Mouse (Mus musculus): ENCODE results near the gene Tcf7l2. TPM values are rescaled to one million over a fixed set of nuclear protein-coding genes. Genes with fewer than 3 reads are reported as not detected.

Gene Tcf7l2
- total and polyA plus RNA-seq, 3 experiments: not detected

- in situ Hi-C loops (cut with MboI; ENCODE audit: low pct_ligation_motif_present, low pct_unique_long_range_greater_than_20kb, low sequenced_read_pairs) (no loop called here), dilution Hi-C loops (cut with MboI; ENCODE audit: extremely low pct_ligation_motif_present, extremely low pct_unique_long_range_greater_than_20kb, low sequenced_read_pairs) (no loop called here)
- no peaks in the 10 kb centered on the region for H3K36me3 ChIP-seq (replicated peaks in 1 of 2; ENCODE audit: control insufficient read depth in 1 of 2, insufficient read depth in 1 of 2, low read length in 1 of 2)
- no peak overlapping the region for H3K4me3 ChIP-seq (replicated peaks in 1 of 3; ENCODE audit: low read depth in 2 of 3, low read length in 2 of 3, poor library complexity in 1 of 3)
- TF ChIP-seq JUND (conservative IDR thresholded peaks at IDR 0.05; ENCODE audit: low read depth, low read length): no peak
- TF ChIP-seq BHLHE40 (IDR thresholded peaks at IDR 0.05; ENCODE audit: low read depth, low read length): no peak
- no peak for TF ChIP-seq ZMIZ1 (IDR thresholded peaks at IDR 0.05; ENCODE audit: low read depth, low read length)
- no peak for TF ChIP-seq ZKSCAN1 (IDR thresholded peaks at IDR 0.05; ENCODE audit: borderline replicate concordance, low read depth, low read length)
- no peak for TF ChIP-seq USF1 (IDR thresholded peaks at IDR 0.05; ENCODE audit: low read depth, low read length)
- TF ChIP-seq NELFE (IDR thresholded peaks at IDR 0.05; ENCODE audit: low read depth, low read length): no peak
- no peak for TF ChIP-seq CHD2 (IDR thresholded peaks at IDR 0.05; ENCODE audit: low read length)
- no peak for TF ChIP-seq SMC3 (IDR thresholded peaks at IDR 0.05; ENCODE audit: low read depth, low read length)
- no peak for TF ChIP-seq MAFK (IDR thresholded peaks at IDR 0.05; ENCODE audit: insufficient replicate concordance, low read length)
- no peak for TF ChIP-seq CHD1 (IDR thresholded peaks at IDR 0.05; ENCODE audit: low read depth, low read length)
- TF ChIP-seq KAT2A (IDR thresholded peaks at IDR 0.05; ENCODE audit: insufficient replicate concordance, low read length): no peak
- TF ChIP-seq NRF1 (IDR thresholded peaks at IDR 0.05; ENCODE audit: low read depth, low read length): no peak
- no peak for TF ChIP-seq TBP (conservative IDR thresholded peaks at IDR 0.05; ENCODE audit: low read depth, low read length)
- TF ChIP-seq POLR2A (IDR thresholded peaks at IDR 0.05; ENCODE audit: low read depth, low read length): no peak
- TF ChIP-seq CTCF (conservative IDR thresholded peaks at IDR 0.05 in 1 of 2, IDR thresholded peaks at IDR 0.05 in 1 of 2; ENCODE audit: low read depth in 2 of 2, low read length in 2 of 2): no peak
- H3K79me2 ChIP-seq (replicated peaks; ENCODE audit: control insufficient read depth, extremely low read depth, insufficient read depth, poor library complexity, severe bottlenecking): no peaks in the 10 kb centered on the region
- no peaks in the 10 kb centered on the region for H3K4me1 ChIP-seq (ENCODE audit: control insufficient read depth in 1 of 2, insufficient read depth in 2 of 2)
- H3K4me2 ChIP-seq (ENCODE audit: insufficient read depth, low read depth, poor library complexity, severe bottlenecking): no peak overlapping the region
- peaks cover 79% of the 10 kb centered on the region for H3K27me3 ChIP-seq (replicated peaks)
- H3K9me3 ChIP-seq (replicated peaks; ENCODE audit: low read length): no peaks in the 10 kb centered on the region
- no peak overlapping the region for H3K27ac ChIP-seq (ENCODE audit: insufficient read depth, low read depth)
- DNase-seq (ENCODE audit: extremely low read depth): no peak
- no peak overlapping the region for H3K9ac ChIP-seq (ENCODE audit: insufficient read depth, low read depth)
These were observed 58.4 kb downstream of the Tcf7l2 start for GRCm38 (mm10) chr19:55800059-55800458.

DNA sequence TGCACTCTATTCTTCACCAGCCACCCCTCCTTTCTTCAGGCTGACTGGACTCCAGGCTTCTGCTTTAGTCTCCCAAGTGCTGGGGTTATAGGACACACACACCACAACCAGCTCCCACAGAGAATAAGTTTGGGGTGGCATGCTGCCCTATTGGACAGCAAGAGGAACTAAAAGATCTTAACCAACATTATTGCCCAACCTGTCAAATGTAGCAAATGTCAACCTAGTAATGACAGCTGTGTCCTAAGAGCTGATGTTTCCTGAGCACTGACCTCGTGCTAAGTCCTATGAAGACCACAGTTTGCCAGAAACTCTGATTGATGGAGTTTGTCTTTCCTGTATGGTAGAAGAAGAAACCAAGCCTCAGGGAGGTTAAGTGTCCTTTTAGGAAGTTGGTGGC is 61.5 kb downstream of the Tcf7l2 start:
- H3K36me3 ChIP-seq (replicated peaks in 1 of 2; ENCODE audit: control insufficient read depth in 1 of 2, insufficient read depth in 1 of 2, low read length in 1 of 2): no peaks in the 10 kb centered on the region
- no peak for TF ChIP-seq ZMIZ1 (IDR thresholded peaks at IDR 0.05; ENCODE audit: low read depth, low read length)
- no peak overlapping the region for H3K9ac ChIP-seq (ENCODE audit: insufficient read depth, low read depth)
- no peak overlapping the region for H3K27ac ChIP-seq (ENCODE audit: insufficient read depth, low read depth)
- H3K4me2 ChIP-seq (ENCODE audit: insufficient read depth, low read depth, poor library complexity, severe bottlenecking): no peak overlapping the region
- peaks cover 69% of the 10 kb centered on the region for H3K27me3 ChIP-seq (replicated peaks)
- dilution Hi-C loops (cut with MboI; ENCODE audit: extremely low pct_ligation_motif_present, extremely low pct_unique_long_range_greater_than_20kb, low sequenced_read_pairs) (no loop called here), in situ Hi-C loops (cut with MboI; ENCODE audit: low pct_ligation_motif_present, low pct_unique_long_range_greater_than_20kb, low sequenced_read_pairs) (no loop called here)
- H3K4me3 ChIP-seq (replicated peaks in 1 of 3; ENCODE audit: low read depth in 2 of 3, low read length in 2 of 3, poor library complexity in 1 of 3): no peak overlapping the region
- H3K79me2 ChIP-seq (replicated peaks; ENCODE audit: control insufficient read depth, extremely low read depth, insufficient read depth, poor library complexity, severe bottlenecking): no peaks in the 10 kb centered on the region
- no peak for DNase-seq (ENCODE audit: extremely low read depth)
- no peaks in the 10 kb centered on the region for H3K9me3 ChIP-seq (replicated peaks; ENCODE audit: low read length)
- no peaks in the 10 kb centered on the region for H3K4me1 ChIP-seq (ENCODE audit: control insufficient read depth in 1 of 2, insufficient read depth in 2 of 2)

DNA sequence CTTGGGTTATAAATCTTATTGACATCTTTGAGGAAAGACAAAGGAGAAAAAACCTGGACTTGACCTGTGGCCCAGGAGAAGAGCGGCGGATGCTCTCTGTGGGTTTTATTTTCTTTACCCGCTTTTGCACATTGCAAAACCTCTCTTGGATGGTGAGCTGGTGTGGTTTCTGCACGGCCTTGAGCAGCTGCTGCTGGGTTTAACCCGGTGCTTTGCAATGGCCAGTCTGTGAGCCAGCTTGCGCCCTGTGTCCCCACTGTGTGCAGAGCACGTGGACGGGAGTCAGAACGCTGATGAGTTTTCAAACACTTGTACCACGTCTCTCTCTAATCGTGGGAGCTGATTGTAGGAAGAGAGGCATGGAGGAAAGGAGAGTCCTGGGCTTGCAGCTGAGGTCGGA is 62.2 kb downstream of the Tcf7l2 start:
- Histone ChIP-seq H3K9ac (ENCODE audit: insufficient read depth, low read depth) (no peak overlapping the region), H3K27ac (ENCODE audit: insufficient read depth, low read depth) (no peak overlapping the region), H3K4me3 (replicated peaks in 1 of 3; ENCODE audit: low read depth in 2 of 3, low read length in 2 of 3, poor library complexity in 1 of 3) (no peak overlapping the region), H3K36me3 (replicated peaks in 1 of 2; ENCODE audit: control insufficient read depth in 1 of 2, insufficient read depth in 1 of 2, low read length in 1 of 2) (no peaks in the 10 kb centered on the region), H3K4me2 (ENCODE audit: insufficient read depth, low read depth, poor library complexity, severe bottlenecking) (no peak overlapping the region), H3K4me1 (ENCODE audit: control insufficient read depth in 1 of 2, insufficient read depth in 2 of 2) (no peaks in the 10 kb centered on the region), H3K27me3 (replicated peaks) (peaks cover 68% of the 10 kb centered on the region), H3K9me3 (replicated peaks; ENCODE audit: low read length) (no peaks in the 10 kb centered on the region), H3K79me2 (replicated peaks; ENCODE audit: control insufficient read depth, extremely low read depth, insufficient read depth, poor library complexity, severe bottlenecking) (no peaks in the 10 kb centered on the region)
- in situ Hi-C loops (cut with MboI; ENCODE audit: low pct_ligation_motif_present, low pct_unique_long_range_greater_than_20kb, low sequenced_read_pairs) (no loop called here), dilution Hi-C loops (cut with MboI; ENCODE audit: extremely low pct_ligation_motif_present, extremely low pct_unique_long_range_greater_than_20kb, low sequenced_read_pairs) (no loop called here)
- no peak for TF ChIP-seq CHD2 (IDR thresholded peaks at IDR 0.05; ENCODE audit: low read length)
- no peak for TF ChIP-seq CHD1 (IDR thresholded peaks at IDR 0.05; ENCODE audit: low read depth, low read length)
- TF ChIP-seq PAX5 (IDR thresholded peaks at IDR 0.05; ENCODE audit: low read length): no peak
- TF ChIP-seq UBTF (IDR thresholded peaks at IDR 0.05; ENCODE audit: low read depth, low read length): no peak
- TF ChIP-seq SIN3A (IDR thresholded peaks at IDR 0.05; ENCODE audit: low read length): no peak
- no peak for TF ChIP-seq MEF2A (IDR thresholded peaks at IDR 0.05; ENCODE audit: borderline replicate concordance, low read depth, low read length)
- no peak for TF ChIP-seq ZKSCAN1 (IDR thresholded peaks at IDR 0.05; ENCODE audit: borderline replicate concordance, low read depth, low read length)
- TF ChIP-seq USF1 (IDR thresholded peaks at IDR 0.05; ENCODE audit: low read depth, low read length): no peak
- no peak for TF ChIP-seq TBP (conservative IDR thresholded peaks at IDR 0.05; ENCODE audit: low read depth, low read length)
- DNase-seq (ENCODE audit: extremely low read depth): no peak

Measured in CH12.LX (cell line).